Mouse (Mus musculus) layer of hippocampus, adult 11-12 months (tissue): Measurements from ENCODE around the gene Tmeff1.

ENCODE experiments used
- DNase-seq: peaks from one replicate; pipeline ENCODE4 v3.0.0; 2022; ENCODE audit warnings: low spot score

Gene Tmeff1

GRCm38 (mm10) chr4:48564962-48565361 lies 20.0 kb upstream of the Tmeff1 start:
- no peak for DNase-seq

DNA sequence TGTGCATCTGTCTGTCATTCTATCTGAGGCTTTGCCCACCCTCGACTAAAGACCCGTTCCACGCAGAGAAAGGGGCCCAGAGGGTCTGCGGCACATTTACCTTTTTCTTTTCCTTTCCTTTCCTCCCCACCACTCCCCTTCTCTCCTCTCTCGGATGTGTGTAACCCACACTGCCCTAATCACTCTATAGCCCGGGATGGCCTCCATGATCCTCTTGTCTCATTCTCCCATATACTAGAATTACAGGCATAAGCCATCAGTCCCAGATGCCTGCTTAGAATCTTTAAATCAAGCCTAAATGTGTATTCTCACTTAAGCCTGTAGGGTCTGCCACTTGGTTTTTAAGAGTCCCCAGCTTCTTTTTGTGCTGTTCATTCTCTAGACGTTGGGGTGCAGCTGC lies 8.6 kb upstream of the Tmeff1 start:
- no peak for DNase-seq

- DNase-seq: no peak
Observed at GRCm38 (mm10) chr4:48577831-48578230, 7.1 kb upstream of the Tmeff1 start.

- DNase-seq: no peak
Observed at GRCm38 (mm10) chr4:48578399-48578798, 6.6 kb upstream of the Tmeff1 start.

DNA sequence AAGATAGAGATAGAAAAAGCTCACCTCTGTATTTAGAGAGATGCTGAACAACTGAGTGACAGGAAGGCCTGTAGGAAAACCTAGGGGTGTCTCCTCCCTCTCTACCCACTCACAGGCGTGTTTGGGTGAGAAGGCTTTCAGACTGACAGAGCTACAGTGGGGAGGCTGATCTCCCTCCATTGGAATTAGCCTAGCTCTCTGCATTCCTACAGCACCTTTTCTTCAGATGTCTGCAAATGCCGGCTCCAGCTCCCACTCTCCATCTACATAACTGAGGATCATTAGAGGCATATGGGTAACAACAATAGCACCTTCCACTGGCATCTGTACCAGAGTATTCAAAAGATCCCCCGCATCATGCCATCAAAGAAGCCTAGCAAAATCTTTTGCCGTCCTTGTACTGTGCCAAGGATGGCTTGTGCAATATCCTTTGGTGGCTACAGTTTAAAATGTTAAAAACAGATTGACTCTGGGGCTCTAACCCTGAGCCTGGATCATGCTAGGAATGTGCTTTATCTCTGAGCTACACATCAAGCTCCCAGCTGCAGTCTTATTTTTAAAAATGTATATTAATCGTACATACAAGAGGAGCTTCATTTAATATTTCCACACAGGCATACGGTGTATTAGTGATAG lies 5.4 kb upstream of the Tmeff1 start:
- no peak for DNase-seq

DNA sequence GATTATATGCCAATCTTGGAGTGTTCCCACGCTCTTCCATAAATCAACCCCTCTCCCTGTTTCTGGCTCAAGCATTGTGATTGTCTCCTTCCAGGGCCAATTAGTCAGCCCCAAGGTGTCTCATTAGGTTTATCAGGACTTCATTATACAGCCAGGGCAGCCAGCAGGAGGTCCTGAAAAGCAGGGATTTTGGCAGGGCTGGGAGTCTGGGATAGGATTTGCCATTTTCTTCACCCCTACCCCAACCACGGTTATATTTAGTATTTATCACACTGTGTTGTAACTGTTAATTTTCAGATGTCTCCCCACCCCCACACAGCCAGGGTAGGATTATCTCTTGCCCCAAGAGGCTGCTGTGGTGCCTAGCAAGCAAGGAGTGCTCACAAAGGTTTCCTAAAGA lies 3.8 kb upstream of the Tmeff1 start:
- no peak for DNase-seq

- DNase-seq: no peak
Observed at GRCm38 (mm10) chr4:48581993-48582392, 3.0 kb upstream of the Tmeff1 start.

- DNase-seq: no peak
Observed at GRCm38 (mm10) chr4:48582941-48583340, 2.0 kb upstream of the Tmeff1 start.

DNA sequence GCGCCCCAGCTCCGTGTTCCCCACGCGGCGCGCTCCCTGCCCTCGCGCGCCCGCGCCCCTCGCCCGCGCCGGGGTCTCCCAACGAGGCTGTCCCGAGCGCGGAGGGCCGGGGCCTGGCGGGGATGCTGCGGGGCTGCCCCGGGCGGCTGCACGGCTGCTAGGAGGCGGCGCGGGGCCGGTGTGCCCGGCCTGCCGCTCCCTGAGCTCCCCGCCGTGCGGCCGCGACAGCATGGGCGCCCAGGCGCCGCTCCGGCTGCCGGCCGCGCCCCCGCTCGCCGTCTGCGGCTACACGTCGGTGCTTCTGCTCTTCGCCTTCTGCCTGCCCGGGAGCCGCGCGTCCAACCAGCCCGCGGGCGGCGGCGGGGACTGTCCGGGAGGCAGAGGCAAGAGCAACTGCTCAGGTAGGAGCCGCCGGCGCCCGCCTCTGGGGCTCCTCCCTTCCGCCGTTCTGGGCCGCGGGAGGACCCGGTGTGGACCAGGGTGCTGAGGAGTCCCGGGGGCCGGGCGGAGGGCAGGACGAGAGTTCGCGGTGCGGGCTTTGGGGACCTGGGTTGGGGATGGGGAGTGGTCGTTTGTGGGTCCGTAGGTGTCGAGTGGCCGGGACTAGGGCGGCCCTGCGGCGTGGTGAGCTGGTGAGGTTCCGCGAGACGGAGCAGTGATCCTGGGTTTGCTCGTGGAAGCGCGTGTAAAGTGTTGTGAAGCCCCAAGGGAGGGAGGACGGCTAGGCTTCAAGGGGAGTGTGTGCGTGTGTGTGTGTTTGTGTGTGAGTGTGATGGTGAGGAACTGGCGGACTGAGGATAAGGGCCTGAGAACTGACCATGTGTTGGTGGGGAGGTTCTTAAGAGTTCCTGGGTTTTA lies 496 bp downstream of the Tmeff1 start:
- DNase-seq: peak; percentile 39

DNA sequence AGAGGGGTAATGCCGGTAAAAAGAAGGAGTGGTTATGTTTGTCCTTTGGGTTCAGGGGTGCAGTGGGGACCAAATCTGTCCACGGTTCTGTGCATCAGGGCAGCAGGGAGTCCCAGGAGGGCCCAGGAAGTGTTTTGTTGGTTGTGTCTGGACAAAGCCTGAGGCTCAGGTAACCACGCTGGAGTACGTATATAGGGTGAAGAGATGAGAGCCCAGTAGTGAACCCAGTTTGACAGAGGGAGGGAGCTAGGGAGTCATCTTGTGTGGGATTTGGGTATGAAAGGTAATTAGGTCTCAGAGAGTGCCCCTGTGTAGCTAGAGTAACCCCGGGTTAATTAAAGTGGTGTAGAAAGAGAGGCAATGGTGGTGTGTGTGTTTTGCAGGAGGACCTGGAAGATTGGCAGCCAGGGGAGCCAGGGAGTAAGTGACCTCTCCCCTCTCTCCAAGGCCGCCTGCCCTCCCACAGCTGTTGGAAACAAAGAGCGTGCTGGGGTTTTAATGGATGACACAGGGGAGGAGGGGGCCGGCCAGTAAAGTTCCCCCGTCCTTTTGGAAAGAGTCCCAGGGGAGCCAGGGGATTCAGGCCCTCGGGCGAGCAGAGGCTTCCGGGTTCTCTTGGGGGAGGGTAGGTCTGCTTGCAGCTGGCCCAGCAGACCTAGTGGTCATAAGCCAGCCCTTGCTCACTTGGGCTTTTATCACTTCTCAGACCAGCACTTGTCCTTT lies 1.3 kb downstream of the Tmeff1 start:
- DNase-seq: peak; percentile 36

DNA sequence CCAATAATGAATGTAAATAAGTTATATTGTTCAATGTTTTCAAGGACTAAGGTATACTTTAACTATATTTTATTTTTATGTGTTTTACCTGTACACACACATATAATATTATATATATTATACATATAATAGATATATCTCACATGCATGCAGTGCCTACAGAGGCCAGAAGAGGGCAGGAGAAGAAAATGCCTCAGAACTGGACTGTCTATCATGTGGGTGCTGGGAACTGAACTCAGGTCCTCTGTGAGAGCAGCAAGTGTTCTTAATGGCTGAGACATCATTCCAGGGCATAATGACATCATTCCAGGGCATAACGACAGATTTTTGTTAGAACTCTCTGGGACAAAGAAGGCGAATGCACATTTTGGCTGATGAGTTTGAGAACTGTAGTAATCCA lies 2.6 kb downstream of the Tmeff1 start:
- DNase-seq: no peak

- DNase-seq: no peak
Observed at GRCm38 (mm10) chr4:48588576-48588975, 3.6 kb downstream of the Tmeff1 start.

DNA sequence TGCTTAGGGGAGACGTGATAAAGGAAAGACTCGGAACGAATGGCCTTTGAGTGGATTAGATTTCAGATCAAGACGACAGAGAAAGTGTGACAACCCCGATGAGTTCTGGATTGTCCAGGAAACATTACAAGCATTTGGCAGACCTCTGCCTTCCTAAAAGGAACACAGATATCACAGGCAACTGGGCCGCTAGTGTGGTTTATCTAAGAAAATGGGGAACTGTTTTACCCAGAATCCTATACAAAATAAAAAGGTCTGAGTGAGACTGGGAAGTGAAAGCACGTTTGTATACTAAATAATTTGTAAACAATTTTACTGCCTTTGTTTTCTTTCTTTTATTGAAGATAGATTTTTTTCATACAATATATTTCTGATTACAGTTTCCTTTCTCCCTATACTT lies 5.9 kb downstream of the Tmeff1 start:
- DNase-seq: no peak

DNA sequence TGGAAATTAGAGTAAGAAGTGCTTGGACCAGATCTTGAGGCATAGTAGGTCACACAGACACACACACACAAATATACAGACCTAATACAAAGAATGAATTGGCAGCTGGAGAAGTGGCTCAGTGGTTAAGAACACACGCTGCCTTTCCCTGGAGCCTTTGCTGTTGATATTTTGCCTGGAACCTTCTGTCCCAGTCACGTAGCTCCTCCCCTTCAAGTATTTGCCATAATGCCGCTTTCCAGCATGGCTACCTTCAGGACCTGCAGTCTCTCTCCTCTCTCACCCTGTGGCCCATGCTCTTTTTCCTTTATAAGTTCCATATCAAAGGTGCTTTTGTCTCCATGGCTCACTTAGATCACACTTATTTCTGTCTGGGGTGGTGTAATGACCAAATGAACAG lies 6.4 kb downstream of the Tmeff1 start:
- DNase-seq: no peak

- no peak for DNase-seq
Observed at GRCm38 (mm10) chr4:48592328-48592727, 7.4 kb downstream of the Tmeff1 start.

DNA sequence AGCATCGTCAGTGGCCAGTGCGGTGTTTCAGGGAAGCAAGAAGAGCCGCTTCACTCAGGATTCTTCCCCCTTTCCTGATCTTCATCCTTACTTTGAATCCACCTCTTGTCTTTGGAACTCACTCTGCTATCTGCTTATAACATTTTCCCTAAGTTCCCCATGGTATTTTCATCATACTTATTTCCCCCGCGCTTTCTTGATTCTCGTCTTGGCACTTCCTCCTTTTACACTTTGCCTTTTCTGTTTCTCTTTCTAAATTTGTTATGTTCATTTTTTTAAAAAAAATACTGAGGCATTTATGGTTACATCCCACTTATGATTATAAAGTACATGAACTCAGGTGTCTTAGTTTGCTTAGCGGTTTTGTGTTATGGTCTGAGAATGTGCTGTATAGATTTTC lies 7.9 kb downstream of the Tmeff1 start:
- no peak for DNase-seq

- no peak for DNase-seq
Observed at GRCm38 (mm10) chr4:48596111-48596510, 11.1 kb downstream of the Tmeff1 start.

DNA sequence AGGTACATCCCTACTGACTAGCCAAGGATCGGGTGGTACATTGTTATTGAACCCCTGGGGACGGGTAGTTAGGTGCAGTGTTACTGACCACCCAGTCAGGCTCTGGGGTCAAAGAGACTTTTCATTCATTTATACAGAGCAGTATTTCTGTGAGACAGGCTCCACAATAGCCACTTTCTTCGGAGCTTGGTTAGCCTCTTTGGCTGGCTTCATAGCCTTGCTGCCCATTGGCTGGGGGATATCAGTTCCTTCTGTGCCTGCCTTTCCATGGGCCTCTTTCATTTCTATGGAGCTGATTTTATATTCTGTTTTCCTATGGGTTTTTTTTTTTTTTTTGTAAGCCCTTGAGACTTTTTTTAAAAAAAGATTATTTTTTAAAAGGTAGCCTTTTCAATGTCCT lies 20.7 kb downstream of the Tmeff1 start:
- no peak for DNase-seq

DNA sequence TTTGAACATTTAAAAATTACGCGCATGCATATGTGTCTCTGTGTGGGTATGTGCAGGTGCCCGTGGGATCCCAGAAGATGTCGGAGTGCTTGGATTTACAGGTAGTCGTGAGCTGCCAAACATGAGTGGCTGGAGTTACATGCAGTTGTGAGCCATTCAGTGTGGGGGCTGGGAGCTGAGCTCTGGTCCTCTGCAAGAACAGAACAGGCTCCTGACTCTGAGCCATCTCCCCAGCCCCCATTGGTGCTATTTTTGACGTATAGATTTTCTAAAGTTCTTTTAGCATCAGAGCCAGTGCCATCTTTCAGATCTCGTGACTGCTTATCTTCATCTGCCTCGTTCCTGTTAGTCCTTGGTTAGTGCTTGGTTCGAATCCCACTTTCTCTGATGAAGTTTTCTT lies 24.5 kb downstream of the Tmeff1 start:
- no peak for DNase-seq

GRCm38 (mm10) chr4:48610251-48610650 lies 25.3 kb downstream of the Tmeff1 start:
- no peak for DNase-seq

DNA sequence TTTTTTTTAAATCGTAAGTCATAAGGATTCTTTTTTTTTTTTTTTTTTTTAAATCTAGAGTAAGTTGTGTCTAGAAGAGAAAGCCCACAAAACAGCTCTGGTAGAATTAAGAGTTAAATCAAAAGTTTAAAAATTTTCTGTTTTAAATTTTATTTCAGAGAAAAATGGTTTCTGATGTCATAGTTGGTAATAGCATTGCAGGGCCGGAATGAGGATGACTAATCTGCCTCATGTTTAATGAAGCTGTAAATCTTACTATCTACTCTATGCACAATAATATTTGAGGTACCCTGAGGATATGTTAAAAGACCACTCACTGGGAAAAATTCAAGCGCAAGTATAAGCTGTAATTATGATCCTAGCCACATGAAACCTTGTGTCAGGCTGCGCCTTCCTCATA lies 30.5 kb downstream of the Tmeff1 start:
- DNase-seq: no peak

DNA sequence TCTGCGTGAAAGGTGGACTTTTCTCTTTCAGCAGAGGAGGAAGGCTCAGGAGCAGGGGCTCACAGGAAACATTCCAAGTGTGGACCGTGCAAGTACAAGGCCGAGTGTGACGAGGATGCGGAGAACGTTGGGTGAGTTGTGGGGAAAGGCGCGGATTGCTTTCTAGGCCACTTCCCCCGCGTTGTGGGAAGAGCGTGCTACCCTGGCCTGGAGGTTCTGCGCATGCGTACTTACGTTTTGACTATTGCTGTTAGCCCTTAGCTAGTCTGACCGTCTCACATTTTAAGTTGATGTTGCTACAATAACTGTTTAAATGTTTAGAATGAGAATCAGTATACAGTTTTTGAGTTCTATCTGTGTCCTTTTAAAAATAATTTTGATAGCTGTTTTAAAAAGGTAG lies 32.2 kb downstream of the Tmeff1 start:
- DNase-seq: no peak

DNA sequence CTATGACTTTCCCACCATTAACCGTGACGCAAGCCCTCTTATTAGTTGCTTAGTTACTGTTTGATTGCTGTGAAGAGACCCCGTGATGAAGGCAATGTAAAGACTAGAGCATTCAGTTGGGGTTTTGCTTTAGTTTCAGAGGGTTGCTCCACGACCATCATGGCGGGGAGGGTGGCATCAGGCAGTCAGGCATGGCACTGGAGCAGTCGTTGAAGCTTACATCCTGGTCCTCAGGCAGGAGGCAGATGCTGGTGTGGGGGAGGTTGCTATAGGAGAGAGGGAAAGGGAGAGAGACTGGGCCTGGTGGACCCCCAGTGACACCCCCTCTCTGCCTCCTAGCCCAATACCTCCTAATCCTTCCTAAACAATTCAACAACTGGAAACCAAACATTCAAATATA lies 35.1 kb downstream of the Tmeff1 start:
- DNase-seq: no peak
